Mouse (Mus musculus): ENCODE results near the gene Spdef.

- no peak for TF ChIP-seq POLR2A (IDR thresholded peaks at IDR 0.05; ENCODE audit: low read depth, low read length)
- no peak for TF ChIP-seq CTCF (IDR thresholded peaks at IDR 0.05; ENCODE audit: extremely low read depth, insufficient read length, insufficient replicate concordance, low read depth, low read length)
Measured at GRCm38 (mm10) chr17:27777823-27778222, 49.1 kb upstream of the Spdef start.
